Mouse (Mus musculus): ENCODE results near the gene Atp6v0e. TPM values are rescaled to one million over a fixed set of nuclear protein-coding genes. Genes with fewer than 3 reads are reported as not detected.

Atp6v0e gene
- polyA plus RNA-seq, 1 experiment from 2014 or later = 311 TPM

DNA sequence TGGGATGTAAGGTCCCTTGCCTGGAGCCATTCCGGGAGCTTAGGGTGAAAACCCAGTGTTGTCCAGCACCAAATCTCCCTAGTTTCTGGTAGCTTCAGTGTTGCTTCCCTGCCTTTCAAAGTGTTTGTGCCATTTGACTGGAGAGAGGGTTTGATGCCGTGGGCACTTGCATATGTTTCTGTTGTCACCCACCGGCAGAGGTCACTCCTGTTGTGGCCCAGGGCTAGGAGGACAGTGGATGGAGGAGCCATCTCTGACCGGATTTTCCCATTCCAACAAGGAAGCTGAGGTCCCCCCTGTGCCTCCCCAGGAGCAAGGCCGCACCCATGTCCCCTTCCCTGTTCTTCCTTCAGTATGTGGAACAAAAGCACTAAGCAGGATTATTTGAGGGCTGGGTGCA lies 27.2 kb downstream of the Atp6v0e start:
- no peak overlapping the region for H3K4me2 ChIP-seq (ENCODE audit: low read depth, low read length)
- no peak overlapping the region for H3K27ac ChIP-seq (ENCODE audit: low read length)
- 86% methylated on average over 5 of the region's 5 CpGs for WGBS
- no peaks in the 10 kb centered on the region for H3K4me1 ChIP-seq (ENCODE audit: control insufficient read depth, insufficient read depth, low read length)
- no peaks in the 10 kb centered on the region for H3K27me3 ChIP-seq (replicated peaks; ENCODE audit: control insufficient read depth, insufficient read depth, low read length)
- no peaks in the 10 kb centered on the region for H3K9me3 ChIP-seq (ENCODE audit: control insufficient read depth, low read length)
- H3K9ac ChIP-seq (ENCODE audit: low read depth, low read length) = no peak overlapping the region
- H3K36me3 ChIP-seq (ENCODE audit: control insufficient read depth, insufficient read depth, low read length) = 0 out of 2 replicates have a peak, but pooled peaks cover 2% of the 10 kb centered on the region
- H3K4me3 ChIP-seq (ENCODE audit: low read length) = no peak overlapping the region
- ATAC-seq = no peak

DNA sequence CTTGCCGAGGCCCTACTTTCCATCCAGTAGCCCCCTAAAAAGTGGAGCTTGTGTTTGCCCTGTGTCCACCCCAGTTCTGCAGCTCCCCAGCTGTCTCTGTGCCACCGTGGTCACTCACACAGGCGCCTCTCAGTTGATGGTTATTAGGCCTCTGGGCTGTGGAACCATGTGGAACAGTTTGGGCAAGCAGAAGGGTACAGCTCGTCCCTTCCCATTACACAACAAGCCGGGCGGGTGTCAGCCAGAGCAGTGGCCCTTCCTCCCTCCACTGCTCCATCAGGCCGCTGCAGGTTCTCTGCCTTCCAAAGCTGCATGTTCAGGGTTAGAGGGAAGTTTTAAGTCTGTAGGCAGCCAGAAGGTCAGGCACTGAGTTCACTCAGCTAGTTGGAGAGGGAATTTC lies 28.1 kb downstream of the Atp6v0e start:
- 91% methylated on average over 7 of the region's 7 CpGs for WGBS
- Histone ChIP-seq H3K27ac (ENCODE audit: low read length) (no peak overlapping the region), H3K9me3 (ENCODE audit: control insufficient read depth, low read length) (no peaks in the 10 kb centered on the region), H3K4me3 (ENCODE audit: low read length) (no peak overlapping the region), H3K9ac (ENCODE audit: low read depth, low read length) (no peak overlapping the region), H3K4me2 (ENCODE audit: low read depth, low read length) (no peak overlapping the region), H3K36me3 (ENCODE audit: control insufficient read depth, insufficient read depth, low read length) (no peaks in the 10 kb centered on the region), H3K4me1 (ENCODE audit: control insufficient read depth, insufficient read depth, low read length) (no peaks in the 10 kb centered on the region), H3K27me3 (replicated peaks; ENCODE audit: control insufficient read depth, insufficient read depth, low read length) (no peaks in the 10 kb centered on the region)
- ATAC-seq = no peak

DNA sequence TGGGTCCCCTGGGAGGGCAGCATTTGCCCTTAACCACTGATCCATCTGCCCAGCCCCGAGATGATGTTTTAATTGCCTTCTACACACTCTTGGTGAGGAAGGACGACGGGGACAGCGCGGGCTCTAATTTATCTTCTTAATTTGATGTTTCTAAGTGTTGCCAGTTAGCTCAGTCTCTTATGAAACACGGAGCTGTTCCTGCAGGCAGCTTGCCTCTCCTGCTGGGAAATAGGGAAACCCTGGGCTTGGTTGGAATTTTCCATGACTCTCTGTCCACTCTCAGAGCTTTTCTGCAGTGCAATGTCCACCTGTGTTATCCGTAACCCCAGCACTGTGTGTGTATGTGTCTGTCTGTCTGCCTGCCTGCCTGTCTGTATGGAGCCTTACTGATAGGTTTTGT lies 30.4 kb downstream of the Atp6v0e start:
- ATAC-seq = no peak
- whole genome bisulfite sequencing = 79% methylated on average over 7 of the region's 7 CpGs
- Histone ChIP-seq H3K36me3 (ENCODE audit: control insufficient read depth, insufficient read depth, low read length) (peaks cover 1% of the 10 kb centered on the region; the same call in 1 of the 2 replicates), H3K9me3 (ENCODE audit: control insufficient read depth, low read length) (no peaks in the 10 kb centered on the region), H3K27ac (ENCODE audit: low read length) (no peak overlapping the region), H3K27me3 (replicated peaks; ENCODE audit: control insufficient read depth, insufficient read depth, low read length) (no peaks in the 10 kb centered on the region), H3K4me2 (ENCODE audit: low read depth, low read length) (no peak overlapping the region), H3K4me1 (ENCODE audit: control insufficient read depth, insufficient read depth, low read length) (no peaks in the 10 kb centered on the region), H3K4me3 (ENCODE audit: low read length) (no peak overlapping the region), H3K9ac (ENCODE audit: low read depth, low read length) (no peak overlapping the region)

DNA sequence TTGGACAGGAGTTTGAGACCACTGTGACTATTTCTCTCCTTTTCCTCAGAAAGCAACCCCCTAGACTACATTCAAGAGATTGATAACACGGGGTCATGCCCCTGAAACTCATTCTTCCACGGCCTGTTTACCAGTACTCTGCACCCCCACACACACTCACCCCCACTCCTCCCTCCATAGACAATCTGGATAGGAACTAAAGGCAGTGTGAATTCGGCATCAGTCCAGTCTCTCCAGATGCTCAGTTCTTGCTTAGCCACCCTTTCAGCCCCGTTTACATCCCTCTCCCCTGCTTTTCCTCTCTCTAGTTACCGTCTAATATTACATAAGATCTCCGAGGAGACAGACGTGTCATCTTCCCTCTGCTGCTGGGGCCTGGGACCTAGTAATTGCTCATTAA lies 31.1 kb downstream of the Atp6v0e start:
- no peak overlapping the region for H3K4me2 ChIP-seq (ENCODE audit: low read depth, low read length)
- peaks cover 7% of the 10 kb centered on the region; the same call in 1 of the 2 replicates for H3K36me3 ChIP-seq (ENCODE audit: control insufficient read depth, insufficient read depth, low read length)
- no peaks in the 10 kb centered on the region for H3K27me3 ChIP-seq (replicated peaks; ENCODE audit: control insufficient read depth, insufficient read depth, low read length)
- no peaks in the 10 kb centered on the region for H3K9me3 ChIP-seq (ENCODE audit: control insufficient read depth, low read length)
- no peak for ATAC-seq
- no peak overlapping the region for H3K4me3 ChIP-seq (ENCODE audit: low read length)
- H3K27ac ChIP-seq (ENCODE audit: low read length) = no peak overlapping the region
- H3K9ac ChIP-seq (ENCODE audit: low read depth, low read length) = no peak overlapping the region
- no peaks in the 10 kb centered on the region for H3K4me1 ChIP-seq (ENCODE audit: control insufficient read depth, insufficient read depth, low read length)
- 60% methylated on average over 7 of the region's 7 CpGs for WGBS

DNA sequence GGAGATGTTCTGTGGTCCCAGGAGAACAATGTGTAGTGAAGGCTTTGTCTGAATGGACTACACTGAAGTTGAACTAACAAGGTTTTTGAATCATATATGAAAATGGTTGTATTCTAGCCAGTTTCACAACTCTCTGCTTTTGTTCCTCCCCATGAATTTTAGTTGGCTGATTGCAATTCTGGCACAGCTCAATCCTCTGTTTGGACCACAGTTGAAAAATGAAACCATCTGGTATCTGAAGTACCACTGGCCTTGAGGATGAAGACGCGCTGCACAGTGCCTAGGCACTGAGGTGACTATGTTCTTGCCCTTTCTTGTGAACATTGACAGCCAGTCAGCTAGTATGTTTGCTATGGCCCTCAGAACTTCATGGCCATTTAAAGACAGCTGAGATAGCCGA lies 32.2 kb downstream of the Atp6v0e start:
- Histone ChIP-seq H3K9ac (ENCODE audit: low read depth, low read length) (no peak overlapping the region), H3K9me3 (ENCODE audit: control insufficient read depth, low read length) (no peaks in the 10 kb centered on the region), H3K27me3 (replicated peaks; ENCODE audit: control insufficient read depth, insufficient read depth, low read length) (no peaks in the 10 kb centered on the region), H3K4me1 (ENCODE audit: control insufficient read depth, insufficient read depth, low read length) (no peaks in the 10 kb centered on the region), H3K4me2 (ENCODE audit: low read depth, low read length) (no peak overlapping the region), H3K4me3 (ENCODE audit: low read length) (no peak overlapping the region), H3K36me3 (ENCODE audit: control insufficient read depth, insufficient read depth, low read length) (peaks cover 9% of the 10 kb centered on the region; the same call in 1 of the 2 replicates), H3K27ac (ENCODE audit: low read length) (no peak overlapping the region)
- no peak for ATAC-seq
- WGBS = 96% methylated on average over 3 of the region's 3 CpGs

DNA sequence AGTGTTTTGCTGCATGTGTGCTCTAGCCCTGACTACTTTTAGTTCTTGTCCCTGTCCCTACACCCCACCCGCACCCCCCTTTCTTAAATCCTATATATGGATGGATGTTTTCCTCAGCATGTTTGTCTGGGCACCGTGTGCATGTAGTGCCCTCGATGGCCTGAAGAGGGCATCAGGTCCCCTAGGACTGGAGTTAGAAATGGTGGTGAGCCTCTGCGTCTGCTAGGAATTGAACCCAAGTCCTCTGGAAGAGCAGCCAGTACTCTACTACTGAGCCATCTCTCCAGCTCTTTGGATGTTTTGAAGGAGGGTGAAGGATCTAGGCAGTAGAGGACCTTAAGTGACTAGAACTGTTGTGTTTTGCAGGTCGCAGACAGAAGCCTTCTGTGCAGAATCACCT lies 35.8 kb downstream of the Atp6v0e start:
- H3K4me3 ChIP-seq (ENCODE audit: low read length) = no peak overlapping the region
- no peak overlapping the region for H3K27ac ChIP-seq (ENCODE audit: low read length)
- H3K9me3 ChIP-seq (ENCODE audit: control insufficient read depth, low read length) = no peaks in the 10 kb centered on the region
- H3K9ac ChIP-seq (ENCODE audit: low read depth, low read length) = no peak overlapping the region
- H3K4me2 ChIP-seq (ENCODE audit: low read depth, low read length) = no peak overlapping the region
- H3K36me3 ChIP-seq (ENCODE audit: control insufficient read depth, insufficient read depth, low read length) = peaks cover 9% of the 10 kb centered on the region; the same call in 1 of the 2 replicates
- H3K4me1 ChIP-seq (ENCODE audit: control insufficient read depth, insufficient read depth, low read length) = no peaks in the 10 kb centered on the region; the same call in 1 of the 2 replicates
- ATAC-seq = no peak
- H3K27me3 ChIP-seq (replicated peaks; ENCODE audit: control insufficient read depth, insufficient read depth, low read length) = no peaks in the 10 kb centered on the region
- WGBS = 85% methylated on average over 5 of the region's 5 CpGs

DNA sequence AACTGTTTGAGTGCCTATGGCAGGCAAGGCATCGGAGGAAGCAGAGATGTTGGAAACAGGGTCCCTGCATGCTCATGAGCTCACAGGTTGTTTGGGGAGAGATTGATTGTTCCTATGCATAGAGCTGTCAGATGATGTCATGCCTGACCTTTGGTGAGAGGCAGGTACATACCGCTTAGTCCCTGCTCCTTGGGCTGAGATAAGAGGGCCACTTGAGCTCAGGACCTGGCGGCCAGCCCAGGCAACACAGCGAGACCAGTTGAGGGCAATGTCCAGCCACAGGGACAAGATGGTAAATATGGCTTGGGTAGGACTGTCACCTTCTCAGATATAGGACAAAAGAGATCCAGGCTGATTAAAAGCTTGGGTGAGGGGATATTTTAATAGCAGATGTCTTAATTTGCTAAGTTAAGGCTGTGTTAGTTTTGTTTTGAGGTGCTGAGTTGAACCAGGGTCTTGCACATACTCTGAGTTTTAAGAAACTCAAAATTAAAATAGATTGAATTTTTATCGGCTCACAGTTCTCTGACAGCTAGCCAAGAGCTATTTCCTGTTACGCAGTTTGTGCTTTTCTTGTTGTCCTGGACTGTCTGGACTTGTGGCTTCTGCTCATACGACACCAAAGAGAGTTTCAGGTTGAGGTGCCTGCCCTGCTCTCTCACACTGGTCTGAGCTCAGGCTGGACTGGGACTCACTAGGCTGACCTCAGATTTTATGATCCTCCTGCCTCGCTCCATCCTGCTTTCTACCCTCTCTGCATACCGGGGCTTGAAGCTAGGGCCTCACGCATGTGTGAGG lies 37.0 kb downstream of the Atp6v0e start:
- ATAC-seq = peak; percentile 84
- no peak overlapping the region for H3K27ac ChIP-seq (ENCODE audit: low read length)
- H3K9ac ChIP-seq (ENCODE audit: low read depth, low read length) = no peak overlapping the region
- H3K27me3 ChIP-seq (replicated peaks; ENCODE audit: control insufficient read depth, insufficient read depth, low read length) = no peaks in the 10 kb centered on the region
- 84% methylated on average over 10 of the region's 10 CpGs for WGBS
- H3K4me3 ChIP-seq (ENCODE audit: low read length) = no peak overlapping the region
- H3K4me1 ChIP-seq (ENCODE audit: control insufficient read depth, insufficient read depth, low read length) = no peaks in the 10 kb centered on the region; the same call in 1 of the 2 replicates
- H3K9me3 ChIP-seq (ENCODE audit: control insufficient read depth, low read length) = no peaks in the 10 kb centered on the region
- no peak overlapping the region for H3K4me2 ChIP-seq (ENCODE audit: low read depth, low read length)
- peaks cover 12% of the 10 kb centered on the region for H3K36me3 ChIP-seq (ENCODE audit: control insufficient read depth, insufficient read depth, low read length)

DNA sequence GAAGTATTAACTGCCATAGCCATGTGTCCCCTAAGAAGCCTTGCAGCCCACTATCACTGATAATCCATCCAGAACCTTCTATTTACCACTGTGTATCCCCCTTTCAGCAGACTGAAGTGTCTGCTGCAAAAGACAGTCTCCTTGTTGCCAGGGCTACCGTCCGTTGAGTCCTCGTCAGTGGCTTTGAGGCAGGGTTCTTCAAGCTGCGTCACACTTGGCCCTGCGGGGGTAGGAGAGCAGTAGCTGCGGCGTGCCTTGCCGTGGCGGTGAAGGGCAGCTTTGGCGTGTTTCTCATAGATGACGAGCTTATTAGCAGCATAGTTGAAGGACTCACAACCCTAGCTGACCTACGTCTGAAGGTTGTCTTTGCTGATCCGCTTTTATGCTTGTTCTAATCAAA lies 38.5 kb downstream of the Atp6v0e start:
- Histone ChIP-seq H3K9me3 (ENCODE audit: control insufficient read depth, low read length) (no peaks in the 10 kb centered on the region), H3K4me1 (ENCODE audit: control insufficient read depth, insufficient read depth, low read length) (no peaks in the 10 kb centered on the region; the same call in 1 of the 2 replicates), H3K4me3 (ENCODE audit: low read length) (no peak overlapping the region), H3K9ac (ENCODE audit: low read depth, low read length) (no peak overlapping the region), H3K4me2 (ENCODE audit: low read depth, low read length) (no peak overlapping the region), H3K27me3 (replicated peaks; ENCODE audit: control insufficient read depth, insufficient read depth, low read length) (no peaks in the 10 kb centered on the region), H3K27ac (ENCODE audit: low read length) (no peak overlapping the region), H3K36me3 (ENCODE audit: control insufficient read depth, insufficient read depth, low read length) (peaks cover 12% of the 10 kb centered on the region)
- WGBS = 84% methylated on average over 13 of the region's 13 CpGs
- no peak for ATAC-seq

DNA sequence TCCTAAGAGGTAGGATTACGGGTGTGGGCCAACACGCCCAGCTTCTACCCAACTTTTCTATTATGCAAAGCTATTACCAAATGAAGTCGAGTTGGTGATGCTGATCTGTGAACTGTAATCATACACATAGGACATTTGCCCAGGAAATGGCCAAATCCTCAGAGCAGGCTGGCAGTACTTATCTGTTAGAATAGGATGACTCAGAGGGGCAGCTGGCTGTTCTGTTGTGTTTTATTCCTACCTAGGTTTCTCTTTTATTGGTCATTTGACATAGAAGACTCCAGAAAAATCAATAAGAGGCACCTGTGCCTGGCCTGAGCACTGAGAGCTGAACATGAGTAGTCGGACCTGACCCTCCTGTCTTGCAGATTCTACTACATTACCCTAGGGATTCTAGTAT lies 39.6 kb downstream of the Atp6v0e start:
- no peaks in the 10 kb centered on the region for H3K27me3 ChIP-seq (replicated peaks; ENCODE audit: control insufficient read depth, insufficient read depth, low read length)
- ATAC-seq = no peak
- WGBS = 74% methylated on average over 4 of the region's 4 CpGs
- no peaks in the 10 kb centered on the region for H3K9me3 ChIP-seq (ENCODE audit: control insufficient read depth, low read length)
- H3K36me3 ChIP-seq (ENCODE audit: control insufficient read depth, insufficient read depth, low read length) = peaks cover 12% of the 10 kb centered on the region
- H3K4me3 ChIP-seq (ENCODE audit: low read length) = no peak overlapping the region
- no peaks in the 10 kb centered on the region; the same call in 1 of the 2 replicates for H3K4me1 ChIP-seq (ENCODE audit: control insufficient read depth, insufficient read depth, low read length)
- H3K9ac ChIP-seq (ENCODE audit: low read depth, low read length) = no peak overlapping the region
- H3K27ac ChIP-seq (ENCODE audit: low read length) = 0 out of 2 replicates have a peak overlapping the region, but pooled peaks have one; percentile 15
- no peak overlapping the region for H3K4me2 ChIP-seq (ENCODE audit: low read depth, low read length)
